Mouse (Mus musculus) embryonic facial prominence, embryonic 13.5 days (tissue): Measurements from ENCODE around the gene Ghr. TPM values are rescaled to one million over a fixed set of nuclear protein-coding genes. Genes with fewer than 3 reads are reported as not detected.

ENCODE experiments used
- ATAC-seq: fragments of 200-750 bp; cut with Nextera tagmentation; 2 replicates; pipeline ENCODE4 v1.8.0; 2017; ENCODE audit warnings: low read depth; ENCODE audit not compliant: insufficient number of reproducible peaks, insufficient read depth, low FRiP score, low TSS enrichment
- H3K27ac ChIP-seq: fragments of 300-500 bp; sonication (generic); 2 replicates; pipeline ENCODE4 v1.5.1; 2015; ENCODE audit warnings: moderate library complexity, mild to moderate bottlenecking, inconsistent platforms
- H3K27me3 ChIP-seq: fragments of 300-500 bp; sonication (generic); 2 replicates; pipeline ENCODE4 v1.6.1; 2015; ENCODE audit warnings: mild to moderate bottlenecking, inconsistent platforms
- H3K36me3 ChIP-seq: fragments of 300-500 bp; sonication (generic); 2 replicates; pipeline ENCODE4 v1.6.1; 2015; ENCODE audit warnings: mild to moderate bottlenecking, inconsistent platforms
- H3K4me1 ChIP-seq: fragments of 300-500 bp; sonication (generic); 2 replicates; pipeline ENCODE4 v1.6.1; 2015; ENCODE audit warnings: inconsistent platforms
- H3K4me2 ChIP-seq: fragments of 300-500 bp; sonication (generic); 2 replicates; pipeline ENCODE4 v1.6.1; 2015; ENCODE audit warnings: moderate library complexity, mild to moderate bottlenecking, inconsistent platforms
- H3K4me3 ChIP-seq: fragments of 300-500 bp; sonication (generic); 2 replicates; pipeline ENCODE4 v1.5.1; 2015; ENCODE audit warnings: mild to moderate bottlenecking, inconsistent platforms
- H3K9ac ChIP-seq: fragments of 300-500 bp; sonication (generic); 2 replicates; pipeline ENCODE4 v1.6.1; 2015; ENCODE audit warnings: mild to moderate bottlenecking, inconsistent platforms
- H3K9me3 ChIP-seq: fragments of 300-500 bp; sonication (generic); 2 replicates; pipeline ENCODE4 v1.6.1; 2016; ENCODE audit warnings: inconsistent platforms
- WGBS: fragments of 180-500 bp; shearing (Covaris S2); methylation state at CpG from one replicate; pipeline ENCODE4 v1.1.7; 2015; ENCODE audit warnings: mixed read lengths; 5-methylcytosine and 5-hydroxymethylcytosine counted together
- polyA plus RNA-seq: library from polyadenylated mRNA; unstranded; fragments of >200 nt; fragmentation: Nextera tagmentation; extraction: Ambion mirVana; gene quantifications from 2 replicates; pipeline ENCODE4 v1.2.1, GENCODE M21; 2015

Ghr gene
- polyA plus RNA-seq, 1 experiment from 2014 or later = 49.1 TPM

- Histone ChIP-seq H3K9me3 (no peaks in the 10 kb centered on the region), H3K4me3 (no peak overlapping the region), H3K36me3 (peaks cover 13% of the 10 kb centered on the region), H3K27ac (no peak overlapping the region), H3K4me2 (no peak overlapping the region), H3K4me1 (no peaks in the 10 kb centered on the region), H3K9ac (no peak overlapping the region), H3K27me3 (no peaks in the 10 kb centered on the region)
- 95% methylated on average over 2 of the region's 2 CpGs for WGBS
- no peak for ATAC-seq
These were observed 305.9 kb downstream of the Ghr start for GRCm38 (mm10) chr15:3277391-3277790.

- no peak overlapping the region for H3K27ac ChIP-seq
- no peak overlapping the region for H3K4me3 ChIP-seq
- no peaks in the 10 kb centered on the region for H3K27me3 ChIP-seq
- 60% methylated on average over 1 of the region's 1 CpGs for WGBS
- no peak for ATAC-seq
- no peaks in the 10 kb centered on the region for H3K9me3 ChIP-seq
- H3K9ac ChIP-seq = no peak overlapping the region
- peaks cover 19% of the 10 kb centered on the region for H3K4me1 ChIP-seq
- no peak overlapping the region for H3K4me2 ChIP-seq
- peaks cover 8% of the 10 kb centered on the region for H3K36me3 ChIP-seq
These were observed 310.1 kb downstream of the Ghr start for GRCm38 (mm10) chr15:3273191-3273590.

GRCm38 (mm10) chr15:3271216-3271615, 312.1 kb downstream of the Ghr start:
- peak overlapping the region; percentile 36; the same call in 1 of the 2 replicates for H3K27ac ChIP-seq

GRCm38 (mm10) chr15:3270646-3271077, 312.6 kb downstream of the Ghr start:
- peaks cover 19% of the 10 kb centered on the region for H3K4me1 ChIP-seq
- H3K36me3 ChIP-seq = peaks cover 1% of the 10 kb centered on the region; the same call in 1 of the 2 replicates
- peak overlapping the region; percentile 43 for H3K4me3 ChIP-seq
- H3K27me3 ChIP-seq = no peaks in the 10 kb centered on the region
- H3K27ac ChIP-seq = peak overlapping the region; percentile 84
- peak; percentile 79; the same call in 1 of the 2 replicates for ATAC-seq
- peak overlapping the region; percentile 58; the same call in 1 of the 2 replicates for H3K9ac ChIP-seq
- H3K9me3 ChIP-seq = no peaks in the 10 kb centered on the region
- WGBS = 4% methylated on average over 12 of the region's 12 CpGs
- peak overlapping the region; percentile 59 for H3K4me2 ChIP-seq

More at GRCm38 (mm10) chr15:3271216-3271615, 312.1 kb downstream of the Ghr start:
- Histone ChIP-seq H3K9me3 (no peaks in the 10 kb centered on the region), H3K27me3 (no peaks in the 10 kb centered on the region), H3K4me3 (peak overlapping the region; percentile 43), H3K4me1 (peaks cover 19% of the 10 kb centered on the region), H3K36me3 (peaks cover 3% of the 10 kb centered on the region; the same call in 1 of the 2 replicates), H3K9ac (peak overlapping the region; percentile 58; the same call in 1 of the 2 replicates), H3K4me2 (peak overlapping the region; percentile 59)
- ATAC-seq = no peak
- 29% methylated on average over 6 of the region's 6 CpGs for WGBS

GRCm38 (mm10) chr15:3269996-3270645, 313.2 kb downstream of the Ghr start:
- peak overlapping the region; percentile 84 for H3K27ac ChIP-seq
- H3K4me2 ChIP-seq = peak overlapping the region; percentile 59
- no peaks in the 10 kb centered on the region for H3K36me3 ChIP-seq
- no peaks in the 10 kb centered on the region for H3K27me3 ChIP-seq
- peak overlapping the region; percentile 43 for H3K4me3 ChIP-seq
- no peaks in the 10 kb centered on the region for H3K9me3 ChIP-seq
- peaks cover 19% of the 10 kb centered on the region for H3K4me1 ChIP-seq
- WGBS = 13% methylated on average over 6 of the region's 6 CpGs
- 0 out of 2 replicates have a peak overlapping the region, but pooled peaks have one; percentile 58 for H3K9ac ChIP-seq
- ATAC-seq = no peak; the same call in 1 of the 2 replicates

- Histone ChIP-seq H3K4me3 (no peak overlapping the region), H3K27me3 (no peaks in the 10 kb centered on the region), H3K9ac (no peak overlapping the region), H3K9me3 (no peaks in the 10 kb centered on the region), H3K4me1 (peaks cover 19% of the 10 kb centered on the region), H3K36me3 (no peaks in the 10 kb centered on the region), H3K27ac (peak overlapping the region; percentile 84), H3K4me2 (peak overlapping the region; percentile 59; the same call in 1 of the 2 replicates)
- whole genome bisulfite sequencing = 24% methylated on average over 4 of the region's 4 CpGs
- no peak; the same call in 1 of the 2 replicates for ATAC-seq
These were observed 313.8 kb downstream of the Ghr start for GRCm38 (mm10) chr15:3269496-3269895.

GRCm38 (mm10) chr15:3268247-3268646, 315.0 kb downstream of the Ghr start, which contains the start of gene Selenop:
Gene Selenop, plus strand, starts transcription at chr15:3268547.
- H3K9me3 ChIP-seq = no peaks in the 10 kb centered on the region
- 0 out of 2 replicates have a peak within 1 kb of the TSS, but pooled peaks have one; percentile 84 for H3K27ac ChIP-seq
- no peaks in the 10 kb centered on the region for H3K36me3 ChIP-seq
- peaks cover 19% of the 10 kb centered on the region for H3K4me1 ChIP-seq
- H3K4me3 ChIP-seq = no peak within 1 kb of the TSS
- H3K9ac ChIP-seq = no peak within 1 kb of the TSS
- H3K4me2 ChIP-seq = 0 out of 2 replicates have a peak within 1 kb of the TSS, but pooled peaks have one; percentile 59
- no peaks in the 10 kb centered on the region for H3K27me3 ChIP-seq
- no peak for ATAC-seq
- WGBS = 86% methylated on average over 6 of the region's 6 CpGs
